Mouse (Mus musculus) MEL (cell line): ENCODE results near the gene Olfr509. TPM values are rescaled to one million over a fixed set of nuclear protein-coding genes. Genes with fewer than 3 reads are reported as not detected.

Experiments
- DNase-seq: peaks from one replicate; pipeline ENCODE4 v3.0.0; 2011; ENCODE audit warnings: low read depth, low spot score
- H3K27ac ChIP-seq: 2 replicates; pipeline ENCODE4 v1.5.1; 2012; ENCODE audit warnings: low read depth, mild to moderate bottlenecking, control low read depth, low read length, moderate library complexity; ENCODE audit not compliant: control insufficient read depth
- H3K27me3 ChIP-seq, 2 experiments: fragments of 150-350 bp in 1 of 2; sonication (generic) in 1 of 2; 2 replicates each; pipeline ENCODE4 v1.6.1; 2012; ENCODE audit warnings: low read length in 2 of 2, mild to moderate bottlenecking in 2 of 2, improper control_type of control experiment in 1 of 2, moderate library complexity in 1 of 2; ENCODE audit not compliant: insufficient read depth in 2 of 2, control insufficient read depth in 1 of 2
- H3K36me3 ChIP-seq, 2 experiments: 2 replicates each; pipeline ENCODE4 v1.6.1; 2012 to 2014; ENCODE audit warnings: low read length in 2 of 2, improper control_type of control experiment in 1 of 2, inconsistent platforms in 1 of 2, mild to moderate bottlenecking in 1 of 2; ENCODE audit not compliant: insufficient read depth in 2 of 2, control insufficient read depth in 1 of 2
- H3K4me1 ChIP-seq, 2 experiments: fragments of 150-350 bp in 1 of 2; sonication (generic) in 1 of 2; 2 replicates each; pipeline ENCODE4 v1.6.1; 2012; ENCODE audit warnings: low read length in 2 of 2, improper control_type of control experiment in 1 of 2, mild to moderate bottlenecking in 1 of 2; ENCODE audit not compliant: insufficient read depth in 2 of 2, control insufficient read depth in 1 of 2
- H3K4me3 ChIP-seq, 2 experiments: fragments of 150-350 bp in 1 of 2; sonication (generic) in 1 of 2; 2 replicates each; pipeline ENCODE4 v1.5.1; 2012; ENCODE audit warnings: low read depth in 2 of 2, low read length in 2 of 2, mild to moderate bottlenecking in 2 of 2, moderate library complexity in 2 of 2, control low read depth in 1 of 2, improper control_type of control experiment in 1 of 2; ENCODE audit not compliant: control insufficient read depth in 1 of 2, insufficient read depth in 1 of 2
- H3K79me2 ChIP-seq: 2 replicates; pipeline ENCODE4 v1.6.1; 2012; ENCODE audit warnings: mild to moderate bottlenecking, low read length, moderate library complexity; ENCODE audit not compliant: control insufficient read depth, poor library complexity, insufficient read depth
- H3K9ac ChIP-seq: 2 replicates; pipeline ENCODE4 v1.6.1; 2012; ENCODE audit warnings: low read depth, mild to moderate bottlenecking, control low read depth, low read length, moderate library complexity; ENCODE audit not compliant: control insufficient read depth, poor library complexity, severe bottlenecking
- H3K9me3 ChIP-seq: fragments of 150-350 bp; sonication (generic); replicated peaks from 2 replicates; pipeline ENCODE4 v1.6.1; 2012; ENCODE audit warnings: mild to moderate bottlenecking, low read length, improper control_type of control experiment, moderate library complexity; ENCODE audit not compliant: insufficient read depth
- BHLHE40 ChIP-seq: IDR thresholded peaks from 2 replicates; pipeline ENCODE4 v1.6.1; 2012; ENCODE audit warnings: low read depth, mild to moderate bottlenecking, inconsistent platforms, low read length, improper control_type of control experiment, borderline replicate concordance
- CHD1 ChIP-seq: IDR thresholded peaks from 2 replicates; pipeline ENCODE4 v1.6.1; 2012; ENCODE audit warnings: low read depth, mild to moderate bottlenecking, inconsistent platforms, low read length, improper control_type of control experiment
- CHD2 ChIP-seq: IDR thresholded peaks from 2 replicates; pipeline ENCODE4 v1.6.1; 2011; ENCODE audit warnings: low read length, improper control_type of control experiment
- E2F4 ChIP-seq: IDR thresholded peaks from 2 replicates; pipeline ENCODE4 v1.6.1; 2011; ENCODE audit warnings: low read depth, low read length, improper control_type of control experiment, borderline replicate concordance
- ELF1 ChIP-seq: IDR thresholded peaks from 2 replicates; pipeline ENCODE4 v1.6.1; 2014; ENCODE audit warnings: low read depth, mild to moderate bottlenecking, inconsistent platforms, low read length, improper control_type of control experiment, moderate library complexity
- GABPA ChIP-seq: IDR thresholded peaks from 2 replicates; pipeline ENCODE4 v1.6.1; 2012; ENCODE audit warnings: low read depth, mild to moderate bottlenecking, inconsistent platforms, low read length, improper control_type of control experiment, moderate library complexity
- JUND ChIP-seq: IDR thresholded peaks from 2 replicates; pipeline ENCODE4 v1.6.1; 2011; ENCODE audit warnings: low read depth, mild to moderate bottlenecking, improper control_type of control experiment, low read length
- MAFK ChIP-seq: IDR thresholded peaks from 2 replicates; pipeline ENCODE4 v1.6.1; 2011; ENCODE audit warnings: low read depth, mild to moderate bottlenecking, low read length, improper control_type of control experiment, borderline replicate concordance
- MAZ ChIP-seq: IDR thresholded peaks from 2 replicates; pipeline ENCODE4 v1.6.1; 2012; ENCODE audit warnings: low read depth, mild to moderate bottlenecking, inconsistent platforms, low read length, improper control_type of control experiment
- MYB ChIP-seq: IDR thresholded peaks from 2 replicates; pipeline ENCODE4 v1.6.1; 2011; ENCODE audit warnings: mild to moderate bottlenecking, low read depth, low read length, improper control_type of control experiment
- MYC ChIP-seq: IDR thresholded peaks from 2 replicates; pipeline ENCODE4 v1.6.1; 2011; ENCODE audit warnings: low read depth, mild to moderate bottlenecking, low read length, improper control_type of control experiment, moderate library complexity
- NELFE ChIP-seq: IDR thresholded peaks from 2 replicates; pipeline ENCODE4 v1.6.1; 2011; ENCODE audit warnings: low read depth, low read length, improper control_type of control experiment
- NRF1 ChIP-seq: IDR thresholded peaks from 2 replicates; pipeline ENCODE4 v1.6.1; 2014; ENCODE audit warnings: low read depth, mild to moderate bottlenecking, inconsistent platforms, low read length, improper control_type of control experiment, moderate library complexity; ENCODE audit not compliant: poor library complexity, insufficient read depth, severe bottlenecking
- POLR2A ChIP-seq, 2 experiments: IDR thresholded peaks; 2 replicates each; pipeline ENCODE4 v1.6.1; 2011 to 2012; ENCODE audit warnings: low read length in 2 of 2, mild to moderate bottlenecking in 2 of 2, control low read depth in 1 of 2, improper control_type of control experiment in 1 of 2, low read depth in 1 of 2, moderate library complexity in 1 of 2; ENCODE audit not compliant: control insufficient read depth in 1 of 2, insufficient read depth in 1 of 2, poor library complexity in 1 of 2
- POLR2AphosphoS2 ChIP-seq: IDR thresholded peaks from 2 replicates; pipeline ENCODE4 v1.6.1; 2011; ENCODE audit warnings: low read length, improper control_type of control experiment
- RAD21 ChIP-seq: IDR thresholded peaks from 2 replicates; pipeline ENCODE4 v1.6.1; 2011; ENCODE audit warnings: mild to moderate bottlenecking, low read depth, low read length, improper control_type of control experiment
- RCOR1 ChIP-seq: IDR thresholded peaks from 2 replicates; pipeline ENCODE4 v1.6.1; 2012; ENCODE audit warnings: low read depth, mild to moderate bottlenecking, inconsistent platforms, low read length, improper control_type of control experiment
- SIN3A ChIP-seq: IDR thresholded peaks from 2 replicates; pipeline ENCODE4 v1.6.1; 2012; ENCODE audit warnings: low read length, improper control_type of control experiment, inconsistent platforms
- SMC3 ChIP-seq: IDR thresholded peaks from 2 replicates; pipeline ENCODE4 v1.6.1; 2011; ENCODE audit warnings: low read depth, low read length, improper control_type of control experiment
- TAL1 ChIP-seq: IDR thresholded peaks from 2 replicates; pipeline ENCODE4 v1.6.1; 2012; ENCODE audit warnings: mild to moderate bottlenecking, inconsistent platforms, low read length, moderate library complexity, mixed read lengths
- TBP ChIP-seq: IDR thresholded peaks from 2 replicates; pipeline ENCODE4 v1.8.0; 2011; ENCODE audit warnings: low read depth, low read length, improper control_type of control experiment
- TCF12 ChIP-seq: IDR thresholded peaks from 2 replicates; pipeline ENCODE4 v1.6.1; 2014; ENCODE audit warnings: low read depth, mild to moderate bottlenecking, inconsistent platforms, low read length, improper control_type of control experiment, moderate library complexity
- UBTF ChIP-seq: IDR thresholded peaks from 2 replicates; pipeline ENCODE4 v1.6.1; 2012; ENCODE audit warnings: low read depth, mild to moderate bottlenecking, inconsistent platforms, low read length, improper control_type of control experiment, moderate library complexity, borderline replicate concordance; ENCODE audit not compliant: insufficient read depth
- USF2 ChIP-seq, 2 experiments: IDR thresholded peaks; 2 replicates each; pipeline ENCODE4 v1.6.1; 2011 to 2012; ENCODE audit warnings: improper control_type of control experiment in 2 of 2, low read length in 2 of 2, borderline replicate concordance in 1 of 2, inconsistent platforms in 1 of 2, low read depth in 1 of 2, mild to moderate bottlenecking in 1 of 2; ENCODE audit not compliant: insufficient read depth in 1 of 2
- ZC3H11A ChIP-seq: IDR thresholded peaks from 2 replicates; pipeline ENCODE4 v1.6.1; 2012; ENCODE audit warnings: low read depth, mild to moderate bottlenecking, inconsistent platforms, low read length, improper control_type of control experiment
- ZKSCAN1 ChIP-seq: IDR thresholded peaks from 2 replicates; pipeline ENCODE4 v1.6.1; 2012; ENCODE audit warnings: low read depth, mild to moderate bottlenecking, inconsistent platforms, low read length, improper control_type of control experiment, moderate library complexity
- polyA plus RNA-seq, 2 experiments: library from polyadenylated mRNA; stranded (reverse) in 1 of 2; unstranded in 1 of 2; fragments of >175 nt in 1 of 2; fragments of >200 nt in 1 of 2; gene quantifications; 2 replicates each; pipeline versions ENCODE4 v1.2.1 to v1.2.4; 2012; ENCODE audit warnings: low replicate concordance in 2 of 2, low read depth in 1 of 2; ENCODE audit not compliant: insufficient read length in 2 of 2, insufficient read depth in 1 of 2, missing spikeins in 1 of 2
- total RNA-seq: library from RNA; depleted of rRNA; stranded (reverse); fragments of 300-350 nt; gene quantifications from 2 replicates; pipeline ENCODE4 v1.2.3, GENCODE M21; 2012; rRNA removed

Gene Olfr509
- not detected in 2 replicates for total RNA-seq
- not detected for polyA plus RNA-seq

DNA sequence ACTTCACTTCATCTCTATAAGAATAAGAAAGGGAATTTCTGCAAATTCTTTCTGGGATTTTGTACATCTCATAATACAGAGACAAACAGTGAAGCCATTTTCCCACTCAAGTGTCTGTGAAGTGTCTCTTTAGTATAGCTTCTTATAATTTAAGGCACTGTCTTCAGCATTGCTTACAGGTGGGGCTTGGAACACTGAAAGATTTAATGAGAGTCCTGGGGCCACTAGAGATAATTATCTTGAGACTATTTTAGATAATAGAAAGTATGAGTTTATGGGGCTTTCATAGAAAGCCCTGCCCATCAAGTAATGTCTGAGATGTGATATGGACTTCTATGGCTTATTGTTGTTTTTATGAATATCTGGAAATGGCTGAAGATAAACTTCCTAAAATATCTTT is at the start of gene Olfr509:
Gene Olfr509, minus strand, starts transcription at position 101 of the 400 bp plus-strand sequence.
- Histone ChIP-seq H3K79me2 (no peaks in the 10 kb centered on the region), H3K4me1 (no peaks in the 10 kb centered on the region), H3K9ac (no peak within 1 kb of the TSS), H3K9me3 (no peaks in the 10 kb centered on the region), H3K27ac (no peak within 1 kb of the TSS), H3K4me3 (no peak within 1 kb of the TSS), H3K36me3 (no peaks in the 10 kb centered on the region), H3K27me3 (no peaks in the 10 kb centered on the region)
- TF ChIP-seq E2F4 (no peak), CHD1 (no peak), CHD2 (no peak), RAD21 (no peak), TBP (no peak)
- no peak for DNase-seq

DNA sequence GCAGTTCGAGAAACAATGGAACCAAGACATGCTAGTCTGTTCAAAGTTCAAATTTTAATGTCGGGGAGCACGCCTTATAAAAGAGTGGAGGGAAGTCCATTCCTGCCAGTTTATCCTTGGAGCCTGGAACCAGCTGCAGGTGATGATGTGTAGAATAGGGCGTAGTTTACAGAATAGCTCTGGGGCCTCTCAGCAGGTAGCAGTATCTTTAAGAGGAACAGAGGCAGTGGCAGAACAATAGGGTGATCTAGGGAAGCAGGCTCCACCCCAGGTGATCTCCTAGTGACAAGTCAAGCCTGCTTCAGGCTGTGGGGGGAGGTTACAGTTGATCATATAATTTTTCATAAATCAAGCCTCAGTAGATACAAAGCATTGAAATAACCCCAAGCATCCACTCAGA is 27.2 kb upstream of the Olfr509 start:
- H3K4me3 ChIP-seq = no peak overlapping the region

DNA sequence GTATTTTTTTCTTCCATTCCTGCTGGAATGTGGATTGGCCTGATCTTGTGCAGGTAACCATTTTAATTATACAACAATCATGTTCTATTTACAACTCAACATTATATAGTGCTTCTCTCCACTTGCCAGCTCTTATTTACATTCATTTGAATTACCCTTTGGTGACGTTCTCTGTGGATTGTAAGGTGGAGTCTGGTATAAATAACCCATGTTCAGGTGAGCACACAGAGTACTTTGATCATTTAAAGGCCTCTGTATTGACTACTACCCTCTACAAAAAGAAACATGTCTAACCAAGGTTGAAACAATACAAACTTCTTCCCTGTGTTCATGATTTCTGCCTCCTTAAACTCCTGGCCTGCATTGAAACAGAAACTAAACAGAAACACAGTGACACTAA is 19.4 kb upstream of the Olfr509 start:
- no peak for DNase-seq
- H3K79me2 ChIP-seq = no peaks in the 10 kb centered on the region
- no peak overlapping the region for H3K27ac ChIP-seq
- no peaks in the 10 kb centered on the region for H3K36me3 ChIP-seq
- H3K9ac ChIP-seq = no peak overlapping the region
- H3K27me3 ChIP-seq = no peaks in the 10 kb centered on the region
- no peak overlapping the region for H3K4me3 ChIP-seq
- H3K9me3 ChIP-seq = no peaks in the 10 kb centered on the region
- TF ChIP-seq ELF1 = no peak
- no peak for TF ChIP-seq MAFK
- TF ChIP-seq SMC3 = no peak
- TF ChIP-seq GABPA = no peak
- no peak for TF ChIP-seq POLR2A (IDR thresholded peaks at IDR 0.05; ENCODE audit: control insufficient read depth in 1 of 2, insufficient read depth in 1 of 2, low read depth in 1 of 2, low read length in 2 of 2, poor library complexity in 1 of 2)
- TF ChIP-seq ZKSCAN1 = no peak
- no peak for TF ChIP-seq ZC3H11A
- TF ChIP-seq TCF12 = no peak
- TF ChIP-seq USF2 (IDR thresholded peaks at IDR 0.05; ENCODE audit: borderline replicate concordance in 1 of 2, insufficient read depth in 1 of 2, low read depth in 1 of 2, low read length in 2 of 2) = no peak
- no peak for TF ChIP-seq NELFE
- no peak for TF ChIP-seq JUND
- TF ChIP-seq MYB = no peak
- no peak for TF ChIP-seq TAL1
- TF ChIP-seq, all 39 proteins: peak for 0
- H3K4me1 ChIP-seq = no peaks in the 10 kb centered on the region

More for the DNA sequence above, 27.2 kb upstream of the Olfr509 start:
- no peak for TF ChIP-seq MAZ
- TF ChIP-seq POLR2AphosphoS2 = no peak
- no peak for TF ChIP-seq MYC
- no peak for TF ChIP-seq ZC3H11A
- TF ChIP-seq USF2 (IDR thresholded peaks at IDR 0.05; ENCODE audit: borderline replicate concordance in 1 of 2, insufficient read depth in 1 of 2, low read depth in 1 of 2, low read length in 2 of 2) = no peak
- TF ChIP-seq SMC3 = no peak
- no peak for TF ChIP-seq MYB
- no peak for TF ChIP-seq ELF1
- no peak for TF ChIP-seq MAFK
- TF ChIP-seq TBP = no peak
- TF ChIP-seq NRF1 = no peak
- no peak for TF ChIP-seq BHLHE40
- no peak for TF ChIP-seq NELFE
- TF ChIP-seq UBTF = no peak
- TF ChIP-seq E2F4 = no peak
- TF ChIP-seq SIN3A = no peak
- TF ChIP-seq RCOR1 = no peak
- H3K36me3 ChIP-seq = no peaks in the 10 kb centered on the region
- H3K79me2 ChIP-seq = no peaks in the 10 kb centered on the region
- H3K9ac ChIP-seq = no peak overlapping the region
- no peak overlapping the region for H3K27ac ChIP-seq
- H3K4me1 ChIP-seq = no peaks in the 10 kb centered on the region
- no peaks in the 10 kb centered on the region for H3K9me3 ChIP-seq
- DNase-seq = no peak
- no peaks in the 10 kb centered on the region for H3K27me3 ChIP-seq
